Mouse (Mus musculus) olfactory bulb, adult 2 months (tissue): ENCODE results near the gene Exoc3l4.

Experiments used
- CTCF ChIP-seq: fragments of 200-500 bp; IDR thresholded peaks from 2 replicates; pipeline ENCODE4 v1.5.1; 2012; ENCODE audit warnings: low read depth, mild to moderate bottlenecking, low read length, moderate library complexity; ENCODE audit not compliant: insufficient read depth
- POLR2A ChIP-seq: fragments of 200-500 bp; IDR thresholded peaks from 2 replicates; pipeline ENCODE4 v1.6.1; 2012; ENCODE audit warnings: mild to moderate bottlenecking, low read depth, low read length, moderate library complexity; ENCODE audit not compliant: insufficient read depth

GRCm38 (mm10) chr12:111416921-111417779 lies at the start of gene Exoc3l4:
- no peak for TF ChIP-seq CTCF
- no peak for TF ChIP-seq POLR2A
